Mouse (Mus musculus): ENCODE data around the gene Atp13a3.

GRCm38 (mm10) chr16:30265611-30266010 is 140.2 kb downstream of the Atp13a3 start:
- TF ChIP-seq MAX (IDR thresholded peaks at IDR 0.05) (no peak), CTCF (IDR thresholded peaks at IDR 0.05; ENCODE audit: control insufficient read depth, insufficient read depth, insufficient read length) (no peak), CEBPB (IDR thresholded peaks at IDR 0.05; ENCODE audit: low read depth) (no peak)
